Mouse (Mus musculus): ENCODE data around the gene Gm20517.
"Not testable (repeated sequence)": the region's sequence is repeated elsewhere in the genome, so short reads cannot be mapped to it uniquely, and the experiment has no call there.

The Gm20517 gene

DNA sequence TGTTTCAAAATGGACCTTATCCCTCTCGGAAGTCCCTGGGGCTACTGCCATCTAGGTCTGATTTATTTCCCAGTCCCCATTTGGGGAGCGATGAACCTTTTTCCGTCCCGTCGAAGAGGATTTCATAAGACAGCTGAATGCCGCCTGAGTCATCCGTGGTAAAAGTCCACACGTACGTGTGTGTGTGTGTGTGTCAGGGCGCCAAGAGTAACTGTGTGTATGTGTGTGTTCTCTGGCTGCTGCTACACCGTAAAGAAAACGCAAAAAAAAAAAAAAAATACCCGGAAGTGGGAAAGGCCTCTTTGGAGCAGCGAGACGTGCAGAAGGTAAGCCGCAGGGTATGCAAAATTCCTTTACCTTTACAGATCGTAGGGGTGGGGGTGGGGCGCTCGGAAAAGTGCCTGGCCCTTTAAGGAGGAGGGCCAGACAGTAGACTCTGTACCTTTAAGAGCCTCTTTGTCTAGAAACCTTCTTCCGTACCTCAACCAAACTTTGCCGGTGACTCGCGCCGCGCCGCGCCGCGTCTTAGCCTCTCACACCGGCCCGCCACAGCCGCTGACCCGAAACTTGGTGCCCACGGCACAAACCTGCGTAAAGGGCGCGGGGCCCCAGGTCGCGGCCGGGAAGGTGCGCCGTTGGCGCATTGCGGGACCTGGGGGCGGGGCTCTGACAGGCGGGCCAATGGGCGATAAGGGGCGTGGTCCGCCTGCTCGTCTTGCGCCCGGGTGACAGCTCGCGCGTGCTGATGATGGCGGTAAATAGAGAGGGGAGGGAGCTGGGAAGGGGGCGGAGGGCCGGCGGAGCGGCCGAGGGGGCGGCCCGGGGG lies 17.7 kb downstream of the Gm20517 start:
- peak; percentile 87 to 91 for DNase-seq (ENCODE audit: low spot score in 2 of 2)

DNA sequence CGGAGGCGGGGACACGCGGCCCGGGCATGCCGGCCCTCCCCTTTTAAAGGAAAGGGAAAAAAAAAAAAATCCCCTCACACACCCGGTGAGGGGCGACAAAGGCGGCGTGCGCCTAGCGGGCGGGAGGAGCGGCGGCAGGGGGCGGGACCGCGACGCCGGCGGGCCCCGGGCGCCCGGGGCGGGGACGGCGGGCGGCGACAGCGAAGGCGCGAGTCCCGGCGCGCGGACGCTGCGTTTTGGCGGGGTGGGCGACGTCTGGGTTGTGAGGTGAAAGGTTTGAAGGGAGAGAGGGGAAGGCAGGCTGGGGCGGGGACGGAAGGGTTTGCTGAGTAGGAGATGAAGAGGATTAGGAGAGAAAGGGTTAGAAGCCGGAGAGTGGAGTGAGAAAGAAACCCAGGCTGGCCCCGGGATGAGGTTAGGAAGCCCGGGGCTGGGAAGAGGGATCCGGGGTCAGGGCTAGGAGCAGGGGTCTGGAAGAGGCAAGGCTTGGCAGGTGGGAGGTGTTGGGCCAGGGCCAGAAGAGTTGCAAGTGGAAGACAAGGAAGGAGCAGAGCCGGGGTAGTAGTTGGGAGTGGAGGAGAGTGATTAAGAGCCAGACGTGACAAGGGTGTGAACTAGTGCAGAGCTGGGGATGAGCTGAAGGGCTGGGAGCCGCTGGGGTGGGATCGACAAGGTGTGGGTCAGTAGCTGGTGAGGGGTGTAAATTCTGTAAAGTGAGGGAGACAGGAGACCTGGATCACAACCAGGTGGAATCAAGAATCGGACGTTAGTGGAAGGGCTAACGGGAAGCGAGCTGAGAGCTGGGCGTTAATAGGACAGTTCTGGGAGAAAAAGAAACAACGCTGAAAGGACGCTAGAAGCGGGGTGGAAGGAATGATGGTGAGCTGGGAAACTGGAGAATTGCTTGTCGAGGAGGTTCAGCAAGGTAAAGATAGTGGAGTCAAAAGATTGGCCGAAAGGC lies 18.6 kb downstream of the Gm20517 start:
- peak; percentile 33 to 37 for DNase-seq (ENCODE audit: low spot score in 2 of 2)

DNA sequence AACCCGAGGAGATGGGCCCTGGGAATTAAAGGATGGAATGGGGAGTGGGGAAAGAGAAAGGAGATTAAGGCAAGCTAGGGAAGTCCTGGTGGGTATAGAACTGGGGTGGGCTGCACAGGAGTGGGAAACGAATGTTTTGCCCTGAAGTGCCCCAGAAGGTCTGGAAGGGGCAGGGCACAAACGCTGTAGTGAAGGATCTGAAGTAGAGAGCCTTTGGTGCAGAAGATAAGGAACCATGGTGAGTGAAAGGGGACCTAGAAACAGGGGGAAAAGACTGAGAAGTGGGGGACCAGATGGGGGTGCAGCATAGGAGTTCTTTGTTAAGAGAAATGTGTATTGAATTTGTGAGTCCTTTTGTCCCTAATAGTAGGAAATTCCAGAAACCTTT lies 19.3 kb downstream of the Gm20517 start, which contains the start of gene Usp49:
Gene Usp49, plus strand, starts transcription at position 13 of the 388 bp plus-strand sequence.
- no peak for DNase-seq (ENCODE audit: low spot score in 2 of 2)

DNA sequence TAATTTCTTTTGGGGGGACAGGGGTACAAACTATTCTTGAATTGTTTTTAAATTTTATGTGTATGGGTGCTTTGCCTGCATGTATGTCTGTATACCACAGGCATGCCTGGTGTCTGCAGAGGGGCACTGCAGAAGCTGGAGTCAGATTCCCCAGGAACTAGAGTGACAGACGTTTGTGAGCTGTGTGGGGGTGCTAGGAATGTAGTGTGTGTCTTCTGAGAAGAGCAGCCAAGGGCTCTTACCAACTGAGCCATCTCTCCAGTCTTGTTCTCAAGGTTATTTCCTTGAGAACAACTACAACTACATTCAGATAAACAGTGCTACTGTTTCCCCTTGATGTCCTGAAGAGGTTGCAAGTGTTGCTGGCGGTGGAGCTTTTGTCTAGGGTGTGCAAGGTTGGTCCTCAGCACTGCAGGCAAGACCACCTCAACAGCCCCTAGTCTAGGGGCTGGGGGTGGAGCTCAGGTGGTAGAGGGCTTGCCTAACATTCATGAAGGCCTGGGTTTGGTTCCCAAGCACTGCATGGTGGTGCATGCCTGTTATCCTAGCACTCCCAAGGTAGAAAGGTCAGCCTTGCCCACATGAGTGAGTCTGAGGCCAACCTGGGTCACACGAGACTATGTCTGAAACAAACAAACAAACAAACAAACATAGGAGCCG lies 20.9 kb downstream of the Gm20517 start:
- DNase-seq (ENCODE audit: low spot score in 2 of 2), result no peak

DNA sequence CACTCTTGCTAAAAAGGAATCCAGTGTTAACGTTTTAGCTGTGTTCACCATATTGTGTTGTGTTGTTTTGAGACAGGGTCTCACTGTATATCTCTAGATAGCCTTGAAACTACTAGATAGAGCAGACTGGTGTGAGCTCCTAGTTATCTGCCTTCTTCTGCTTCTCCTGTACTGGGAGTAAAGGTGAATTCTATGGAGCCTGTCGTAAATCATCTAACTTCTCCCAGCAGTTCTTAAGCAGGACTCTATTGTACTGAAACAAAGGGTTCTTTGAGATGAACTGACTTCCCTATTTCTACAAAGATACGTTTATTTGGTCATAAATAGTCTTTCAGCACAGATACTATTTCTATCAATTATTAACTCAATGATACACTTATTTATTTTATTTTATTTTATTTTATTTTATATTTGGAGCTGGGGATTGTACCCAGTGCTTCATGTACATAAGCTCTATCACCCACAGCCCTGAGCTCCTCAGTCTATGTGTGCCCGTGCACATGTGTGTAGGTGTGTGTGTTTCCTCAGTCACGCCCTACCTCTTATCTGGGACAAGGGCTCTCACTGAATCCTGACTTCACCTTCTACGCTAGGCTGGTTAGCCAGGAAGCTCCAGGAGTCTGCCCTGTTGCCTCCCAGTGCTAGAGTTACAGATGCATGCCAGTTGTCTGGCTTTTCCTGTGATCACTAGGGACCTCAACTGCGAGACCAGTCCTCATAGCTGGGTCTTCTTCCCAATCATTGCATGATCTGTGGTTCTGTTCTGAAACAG lies 22.8 kb downstream of the Gm20517 start:
- no peak for DNase-seq (ENCODE audit: low spot score in 2 of 2)

DNA sequence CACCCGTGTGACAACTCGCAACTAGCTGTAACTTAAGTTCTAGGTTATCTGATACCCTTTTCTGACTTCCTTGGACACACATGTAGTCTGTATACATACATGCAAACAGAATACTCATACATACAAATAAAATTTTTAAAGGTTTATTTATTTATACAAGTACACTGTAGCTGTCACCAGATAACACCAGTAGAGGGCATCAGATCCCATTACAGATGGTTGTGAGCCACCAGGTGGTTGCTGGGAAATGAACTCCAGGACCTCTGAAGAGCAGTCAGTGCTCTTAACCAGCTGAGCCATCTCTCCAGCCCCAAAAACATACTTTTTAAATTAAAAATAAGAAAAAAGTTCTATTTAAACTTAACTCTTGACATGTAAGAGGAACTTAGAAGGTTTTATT lies 31.6 kb downstream of the Gm20517 start:
- DNase-seq (ENCODE audit: low spot score in 2 of 2), result no peak

DNA sequence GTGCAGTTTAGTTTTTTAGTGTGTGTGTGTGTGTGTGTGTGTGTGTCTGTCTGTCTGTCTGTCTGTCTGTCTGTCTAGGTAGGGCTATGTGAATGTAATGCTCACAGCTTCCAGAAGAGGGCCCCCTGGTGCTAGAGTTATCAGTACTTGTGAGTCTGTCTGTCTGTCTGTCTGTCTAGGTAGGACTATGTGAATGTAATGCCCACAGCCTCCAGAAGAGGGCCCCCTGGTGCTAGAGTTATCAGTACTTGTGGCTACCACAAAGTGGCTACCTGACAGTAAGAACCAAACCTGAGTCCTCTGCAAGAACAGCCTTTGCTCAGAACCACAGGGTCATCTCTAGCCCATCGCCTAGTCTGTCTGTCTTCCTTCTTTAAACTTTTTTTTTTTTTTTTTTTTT lies 35.3 kb downstream of the Gm20517 start:
- DNase-seq (ENCODE audit: low spot score in 2 of 2), result peak; percentile 40 to 44

DNA sequence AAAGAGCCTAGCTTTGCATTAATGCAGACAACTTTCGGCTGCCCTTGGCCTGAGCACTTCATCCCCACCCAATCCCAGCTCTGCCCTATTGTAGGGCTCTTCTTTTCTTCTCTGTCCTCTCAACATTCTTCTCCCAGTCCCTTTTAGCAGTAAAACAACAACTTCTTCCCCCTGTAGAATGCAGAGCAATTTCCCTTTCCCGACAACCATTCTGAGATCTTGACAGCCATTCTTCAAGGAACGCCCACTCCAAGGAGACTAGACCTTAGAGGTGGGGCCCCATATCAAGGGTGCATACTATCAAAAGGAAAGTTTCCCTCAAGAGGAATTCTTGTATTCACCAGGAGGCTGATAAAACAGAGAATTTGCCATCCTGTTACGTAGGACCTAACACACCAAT lies 37.6 kb downstream of the Gm20517 start:
- no peak for DNase-seq (ENCODE audit: low spot score in 2 of 2)

DNA sequence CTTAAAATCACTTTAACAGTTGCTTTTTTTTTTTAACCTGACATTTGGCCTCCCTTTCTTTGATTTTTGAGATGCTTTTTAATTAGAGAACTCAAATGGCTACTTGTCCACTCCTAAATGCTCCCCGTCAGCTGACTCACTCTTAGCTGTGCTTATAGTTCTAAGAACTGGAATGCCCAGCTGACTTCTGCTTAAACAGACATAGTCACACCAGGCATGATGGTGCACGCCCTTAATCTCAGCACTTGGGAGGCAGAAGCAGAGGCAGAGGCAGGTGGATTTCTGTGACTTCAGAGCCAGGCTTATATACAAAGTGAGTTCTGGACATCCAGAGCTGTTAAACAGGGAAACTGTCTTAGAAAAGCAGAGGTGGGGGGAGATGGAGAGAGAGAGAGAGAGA lies 40.6 kb downstream of the Gm20517 start:
- DNase-seq (ENCODE audit: low spot score in 2 of 2), result no peak

DNA sequence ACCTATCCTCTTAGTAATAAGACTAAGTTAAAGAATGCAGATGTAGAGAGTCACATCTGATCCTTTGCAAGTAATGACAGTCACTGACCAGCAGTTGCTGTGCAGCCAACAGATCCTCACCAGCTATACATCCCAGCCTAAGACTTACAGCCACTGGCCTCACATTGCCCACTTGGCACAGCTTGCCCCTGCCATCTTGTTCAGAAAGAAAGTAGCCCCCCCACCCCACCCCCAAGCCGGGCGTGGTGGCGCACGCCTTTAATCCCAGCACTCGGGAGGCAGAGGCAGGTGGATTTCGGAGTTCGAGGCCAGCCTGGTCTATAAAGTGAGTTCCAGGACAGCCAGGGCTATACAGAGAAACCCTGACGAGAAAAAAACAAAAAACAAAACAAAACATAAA lies 43.0 kb downstream of the Gm20517 start:
- not testable (repeated sequence) for DNase-seq (ENCODE audit: low spot score in 2 of 2)

DNA sequence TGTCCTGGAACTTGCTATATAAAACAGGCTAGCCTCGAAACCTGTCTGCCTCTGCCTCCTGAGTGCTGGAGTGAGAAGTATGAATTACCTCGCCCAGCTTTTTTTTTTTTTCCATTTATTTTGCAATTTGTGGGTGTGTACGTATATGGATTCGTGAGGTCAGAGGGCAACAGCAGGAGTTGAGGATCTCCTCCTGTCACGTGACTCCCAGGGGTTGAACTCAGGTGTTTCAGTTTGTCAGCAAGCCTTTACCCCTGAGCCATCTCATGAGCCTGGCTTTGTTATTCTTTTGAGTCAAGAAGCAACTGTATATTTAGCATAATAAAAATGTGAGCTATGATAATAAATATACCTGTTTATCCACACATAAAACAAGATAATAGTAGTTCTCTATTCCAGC lies 44.3 kb downstream of the Gm20517 start:
- no peak for DNase-seq (ENCODE audit: low spot score in 2 of 2)

DNA sequence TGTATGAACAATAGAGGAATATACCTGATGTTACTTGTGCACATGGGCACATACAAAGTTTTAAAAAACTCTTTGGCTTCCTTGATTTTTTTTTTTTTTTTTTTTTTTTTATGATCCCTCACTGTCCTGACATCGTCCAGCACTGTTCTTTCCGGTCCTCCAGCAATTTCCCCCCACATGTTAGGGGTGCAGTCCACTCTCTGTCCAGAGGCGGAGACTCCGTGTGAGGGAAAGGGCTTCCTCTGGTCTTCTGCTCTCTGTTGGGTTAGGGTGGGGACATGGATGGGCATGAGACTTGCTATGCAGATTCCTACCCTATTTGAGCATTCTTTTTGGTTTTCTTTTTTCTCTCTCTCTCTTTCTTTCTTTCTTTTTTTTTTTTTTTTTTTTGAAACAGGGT lies 46.5 kb downstream of the Gm20517 start:
- DNase-seq (ENCODE audit: low spot score in 2 of 2), result no peak

DNA sequence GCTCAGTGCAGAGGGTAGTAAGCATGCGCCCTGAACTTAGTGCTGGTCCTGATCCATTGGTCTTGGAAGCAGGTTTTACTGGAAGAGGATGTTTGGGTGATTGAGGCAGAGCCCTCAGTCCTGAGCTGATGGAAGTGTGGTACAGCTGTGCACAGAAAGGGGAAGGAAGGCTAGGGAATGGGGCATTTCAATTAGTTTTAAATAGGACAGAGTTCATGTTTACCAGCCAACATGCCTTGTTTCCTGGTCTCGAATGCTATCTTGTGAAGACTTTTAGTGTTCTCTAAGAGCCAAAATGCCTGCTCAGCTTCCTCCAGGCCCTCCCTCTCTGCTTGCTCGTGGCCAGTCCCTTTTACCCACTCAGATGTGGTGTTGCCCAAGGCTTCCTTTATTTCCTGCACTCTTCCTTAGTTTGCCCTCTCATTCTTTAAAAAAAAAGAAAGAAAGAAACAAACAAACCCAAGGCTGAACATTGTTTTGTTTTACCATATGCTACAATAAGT lies 47.4 kb downstream of the Gm20517 start:
- no peak for DNase-seq (ENCODE audit: low spot score in 2 of 2)

DNA sequence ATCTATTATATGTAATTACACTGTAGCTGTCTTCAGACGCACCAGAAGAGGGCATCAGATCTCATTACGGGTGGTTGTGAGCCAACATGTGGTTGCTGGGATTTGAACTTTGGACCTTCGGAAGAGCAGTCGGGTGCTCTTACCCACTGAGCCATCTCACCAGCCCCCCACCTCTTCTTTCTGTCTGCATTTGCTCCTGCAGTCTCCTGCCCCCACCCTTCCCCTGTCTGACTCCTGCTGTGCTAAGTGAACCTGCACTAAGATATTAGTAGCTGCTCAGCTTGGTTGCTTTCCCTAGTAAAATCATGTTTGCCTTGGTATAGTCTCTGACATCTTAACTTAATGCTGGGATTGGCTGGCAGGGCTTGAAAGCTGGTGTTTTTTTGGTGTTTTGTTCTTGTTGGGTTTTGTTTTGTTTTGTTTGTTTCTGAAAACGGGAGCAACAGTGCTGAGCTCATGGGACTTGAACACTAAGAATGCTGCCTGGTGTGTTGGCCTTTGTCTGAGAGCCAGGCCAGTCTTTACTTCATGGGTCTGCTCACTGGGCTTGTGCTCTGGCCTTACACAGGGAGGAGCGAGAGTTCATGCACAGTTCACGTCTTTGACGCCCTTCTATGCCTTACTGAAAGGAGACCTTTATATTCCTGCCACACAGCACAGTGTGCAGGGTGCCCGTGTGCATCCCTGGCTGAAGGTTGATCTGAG lies 51.8 kb downstream of the Gm20517 start:
- no peak for DNase-seq (ENCODE audit: low spot score in 2 of 2)

DNA sequence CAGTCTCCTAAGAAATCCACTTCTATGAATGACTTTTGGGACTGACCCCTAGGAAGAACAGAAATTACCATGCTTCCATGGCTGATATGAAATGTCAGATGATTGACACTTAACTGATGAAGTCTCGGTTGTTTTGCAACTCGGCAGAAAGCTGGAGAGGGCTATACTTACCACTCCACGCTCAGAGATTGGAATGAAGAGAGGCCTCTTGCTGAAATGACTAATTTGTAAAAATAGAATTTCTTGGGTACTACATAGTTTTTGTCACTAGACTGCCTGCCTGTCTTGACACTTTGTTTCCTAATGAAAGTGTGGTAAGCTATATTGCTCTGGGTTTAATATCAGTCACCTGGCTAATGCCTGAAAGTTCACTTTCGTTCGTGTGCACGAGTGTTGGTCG lies 53.1 kb downstream of the Gm20517 start:
- no peak for DNase-seq (ENCODE audit: low spot score in 2 of 2)

DNA sequence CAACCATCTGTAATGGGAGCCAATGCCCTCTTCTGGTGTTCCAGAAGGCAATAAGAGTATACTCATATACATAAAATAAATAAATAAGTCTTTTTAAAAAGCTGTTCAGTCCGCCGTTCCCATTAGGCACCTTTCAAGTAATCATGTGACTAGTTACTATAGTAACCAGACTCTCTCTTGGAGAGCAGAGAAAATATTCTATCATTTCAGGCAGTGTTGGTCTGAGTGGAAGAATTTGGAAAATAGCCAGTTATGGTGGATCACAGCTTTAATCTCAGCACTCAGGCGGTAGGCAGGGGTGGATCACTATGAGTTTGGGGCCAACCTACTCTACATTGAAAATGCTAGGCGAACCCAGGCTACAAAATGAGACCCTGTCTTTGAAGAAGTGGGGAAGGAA lies 57.8 kb downstream of the Gm20517 start:
- DNase-seq (ENCODE audit: low spot score in 2 of 2), result no peak

DNA sequence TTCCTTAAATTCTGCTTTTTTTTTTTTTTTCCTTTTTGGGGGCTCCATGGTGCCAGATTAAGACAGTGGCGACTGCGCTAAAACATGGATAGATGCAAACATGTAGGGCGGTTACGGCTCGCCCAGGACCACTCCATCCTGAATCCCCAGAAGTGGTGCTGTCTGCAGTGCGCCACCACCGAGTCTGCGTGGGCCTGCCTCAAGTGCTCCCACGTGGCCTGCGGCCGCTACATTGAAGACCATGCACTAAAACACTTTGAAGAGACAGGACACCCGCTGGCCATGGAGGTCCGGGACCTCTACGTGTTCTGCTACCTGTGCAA lies 60.6 kb downstream of the Gm20517 start:
- DNase-seq (ENCODE audit: low spot score in 2 of 2), result no peak

DNA sequence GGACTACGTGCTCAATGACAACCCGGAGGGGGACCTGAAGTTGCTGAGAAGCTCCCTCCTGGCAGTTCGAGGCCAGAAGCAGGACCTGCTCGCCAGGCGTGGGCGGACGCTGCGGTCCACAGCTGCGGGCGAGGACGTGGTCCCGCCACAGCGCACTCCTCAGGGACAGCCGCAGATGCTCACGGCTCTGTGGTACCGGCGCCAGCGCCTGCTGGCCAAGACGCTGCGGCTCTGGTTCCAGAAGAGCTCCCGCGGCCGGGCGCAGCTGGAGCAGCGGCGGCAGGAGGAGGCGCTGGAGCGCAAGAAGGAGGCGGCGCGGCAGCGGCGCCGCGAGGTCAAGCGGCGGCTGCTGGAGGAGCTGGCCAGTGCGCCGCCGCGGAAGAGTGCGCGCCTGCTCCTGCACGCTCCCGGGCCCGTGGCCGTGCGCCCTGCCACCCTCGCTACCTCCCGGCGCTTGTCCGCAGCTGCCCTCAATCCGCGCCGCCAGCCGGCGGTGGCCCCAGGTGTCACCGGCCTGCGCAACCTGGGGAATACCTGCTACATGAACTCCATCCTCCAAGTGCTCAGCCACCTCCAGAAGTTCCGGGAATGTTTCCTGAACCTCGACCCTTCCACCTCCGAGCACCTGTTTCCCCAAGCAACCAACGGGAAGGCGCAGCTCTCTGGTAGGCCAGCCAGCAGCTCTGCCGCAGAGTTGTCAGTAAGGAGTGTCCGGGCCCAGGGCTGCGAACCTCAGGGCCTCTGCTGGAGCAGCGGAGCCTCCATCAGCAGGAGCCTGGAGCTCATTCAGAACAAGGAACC lies 61.1 kb downstream of the Gm20517 start:
- DNase-seq (ENCODE audit: low spot score in 2 of 2), result no peak

DNA sequence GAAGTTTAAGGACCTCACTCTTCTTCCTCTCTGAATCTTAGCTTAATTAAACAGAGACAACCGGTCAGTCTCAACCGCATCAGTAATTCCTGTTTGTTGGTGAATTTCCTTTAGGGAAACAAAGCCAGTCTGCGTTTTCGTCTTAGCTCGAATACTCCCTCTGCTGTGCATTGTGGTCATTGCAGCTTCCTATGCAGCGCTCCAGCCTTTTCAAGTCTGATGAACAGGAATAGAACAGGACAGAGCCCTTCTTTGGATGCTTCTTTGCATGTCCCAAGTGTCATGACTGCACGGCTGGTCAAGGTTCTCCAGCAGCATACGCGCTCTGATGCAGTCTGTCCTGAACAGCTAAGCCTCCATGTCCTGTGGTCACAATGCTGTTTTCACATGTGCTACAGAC lies 65.2 kb downstream of the Gm20517 start:
- peak in 1 of 2 experiments; percentile 81 for DNase-seq (ENCODE audit: low spot score in 2 of 2)

DNA sequence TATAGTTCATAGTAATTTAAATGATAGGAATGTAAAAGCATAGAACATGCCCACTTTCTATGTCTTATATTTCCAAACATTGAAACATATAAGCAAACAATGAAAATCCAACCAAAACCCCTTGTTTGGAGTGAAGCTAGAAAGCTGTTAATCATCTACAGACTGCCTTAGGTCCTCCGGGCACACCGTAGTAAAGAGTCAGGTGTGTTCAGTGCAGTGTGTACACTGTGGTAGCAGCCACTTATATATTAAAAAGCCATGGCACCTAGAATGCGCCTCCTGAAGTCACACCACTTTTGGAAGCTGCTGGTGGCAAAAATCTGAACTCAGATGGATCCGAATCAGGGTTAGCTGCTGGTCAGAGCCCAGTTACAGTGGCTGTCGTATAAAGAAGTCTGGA lies 66.8 kb downstream of the Gm20517 start:
- DNase-seq (ENCODE audit: low spot score in 2 of 2), result no peak
